Mouse (Mus musculus) liver, adult 2 months (tissue): Measurements from ENCODE around the gene Cdc25b.

Experiments used
- CTCF ChIP-seq: fragments of 200-500 bp; IDR thresholded peaks from 2 replicates; pipeline ENCODE4 v1.5.1; 2011; ENCODE audit warnings: low read depth, low read length, control low read depth
- POLR2A ChIP-seq: fragments of 200-500 bp; IDR thresholded peaks from 2 replicates; pipeline ENCODE4 v1.6.1; 2011; ENCODE audit warnings: low read length, control low read depth; ENCODE audit not compliant: insufficient read depth; ENCODE audit errors: extremely low read depth

- TF ChIP-seq POLR2A = no peak
- TF ChIP-seq CTCF = no peak
These were observed 37.5 kb upstream of the Cdc25b start for GRCm38 (mm10) chr2:131149254-131149578.
